Mouse (Mus musculus): ENCODE data around the gene Wdr54. TPM values are rescaled to one million over a fixed set of nuclear protein-coding genes. Genes with fewer than 3 reads are reported as not detected.

Wdr54 gene
- total RNA-seq (2022): 1 to 10 TPM in 3 of 4 experiments, under 1 TPM in 1; 0.87 to 2.3 (median 1.1) TPM

DNA sequence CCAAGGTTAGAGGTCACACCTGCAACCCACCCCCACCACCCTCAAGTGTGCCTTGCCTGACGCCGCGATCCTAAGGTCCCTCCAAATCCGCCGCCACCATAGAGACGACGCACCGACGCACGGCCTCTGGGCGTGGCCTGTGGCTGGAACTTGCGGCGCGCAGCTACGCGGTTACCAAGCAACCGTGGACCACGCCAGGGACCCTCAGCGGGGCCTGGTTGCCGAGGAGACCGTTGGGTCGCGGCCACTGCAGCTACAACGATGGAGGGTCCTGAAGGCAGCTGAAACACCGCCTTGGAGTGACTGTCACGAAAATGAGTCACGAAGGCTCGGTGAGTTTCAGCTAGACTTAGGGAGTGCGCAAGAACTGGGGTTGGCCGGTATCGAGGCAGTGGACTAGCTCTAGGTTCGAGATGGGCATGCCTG is at the start of gene Wdr54, which contains the start of gene 1700003E16Rik:
Gene Wdr54, minus strand, starts transcription at position 139 of the 426 bp plus-strand sequence.
Gene 1700003E16Rik, plus strand, starts transcription at position 146 of the 426 bp plus-strand sequence.
- DNase-seq (ENCODE audit: low spot score in 2 of 2): no peak

DNA sequence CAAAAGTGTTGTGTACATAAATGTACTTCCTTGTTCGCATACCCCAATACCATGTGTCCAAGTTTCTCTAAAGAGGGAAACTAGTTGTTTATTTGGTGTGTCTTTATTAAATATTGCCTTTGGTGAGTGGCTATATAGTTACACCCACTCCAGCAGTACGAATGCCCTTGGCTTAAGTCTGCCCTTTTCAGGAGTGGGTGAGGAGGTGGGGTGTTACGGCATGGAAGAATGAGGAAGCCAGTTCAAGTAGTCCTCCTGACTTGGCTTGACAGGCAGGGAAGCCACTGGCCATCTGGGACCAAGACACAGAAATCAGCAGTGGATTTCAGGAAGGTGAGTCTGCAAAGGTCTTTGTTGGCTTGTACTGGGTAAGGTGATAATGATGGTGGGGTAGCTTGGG is 49.7 kb upstream of the Wdr54 start:
- no peak for DNase-seq (ENCODE audit: low spot score in 2 of 2)

DNA sequence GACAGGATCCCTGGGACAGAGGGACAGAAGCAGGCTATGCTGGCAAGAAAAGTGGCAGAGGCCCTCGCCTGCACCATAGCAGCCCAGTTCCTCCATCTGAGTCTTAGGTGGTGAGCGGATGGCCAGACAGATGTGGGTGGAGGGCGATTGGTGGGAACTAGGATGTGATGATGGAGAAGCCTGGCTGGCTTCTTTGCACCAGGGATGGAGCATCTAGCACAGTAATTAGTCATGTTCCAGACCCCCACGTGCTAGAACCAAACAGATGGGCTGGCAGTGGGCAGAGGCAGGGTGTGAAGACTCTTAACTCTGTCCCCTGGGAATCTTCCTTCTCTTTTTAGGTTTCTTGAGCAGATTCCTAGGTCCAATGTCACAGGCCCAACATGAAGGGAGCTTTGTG is 47.1 kb upstream of the Wdr54 start:
- DNase-seq (ENCODE audit: low spot score in 2 of 2): no peak

DNA sequence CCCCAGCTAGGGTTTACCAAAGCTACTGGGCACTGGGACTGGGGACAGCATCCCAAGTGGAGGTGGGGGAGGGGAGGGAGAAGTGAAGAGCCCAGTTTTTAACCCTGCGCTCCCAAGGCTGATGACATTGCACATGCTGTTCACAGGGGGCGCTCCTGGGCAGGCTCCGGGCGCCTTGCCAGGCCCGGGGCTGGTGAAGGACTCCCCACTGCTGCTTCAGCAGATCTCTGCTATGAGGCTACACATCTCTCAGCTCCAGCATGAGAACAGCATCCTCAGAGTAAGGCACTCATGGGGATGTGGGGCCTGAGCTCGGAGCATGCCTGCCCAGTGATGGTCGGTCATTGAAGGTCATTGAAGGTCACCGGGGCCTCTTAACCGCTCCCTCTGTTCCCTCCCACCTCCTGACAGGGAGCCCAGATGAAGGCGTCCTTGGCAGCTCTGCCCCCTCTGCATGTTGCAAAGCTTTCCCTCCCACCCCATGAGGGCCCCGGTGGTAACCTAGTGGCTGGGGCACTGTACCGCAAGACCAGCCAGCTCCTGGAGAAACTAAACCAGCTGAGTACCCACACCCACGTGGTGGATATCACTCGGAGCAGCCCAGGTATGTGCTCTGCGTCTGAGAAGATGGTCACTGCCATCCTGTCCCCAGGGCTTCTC is 41.3 kb upstream of the Wdr54 start:
- DNase-seq (ENCODE audit: low spot score in 2 of 2): no peak

DNA sequence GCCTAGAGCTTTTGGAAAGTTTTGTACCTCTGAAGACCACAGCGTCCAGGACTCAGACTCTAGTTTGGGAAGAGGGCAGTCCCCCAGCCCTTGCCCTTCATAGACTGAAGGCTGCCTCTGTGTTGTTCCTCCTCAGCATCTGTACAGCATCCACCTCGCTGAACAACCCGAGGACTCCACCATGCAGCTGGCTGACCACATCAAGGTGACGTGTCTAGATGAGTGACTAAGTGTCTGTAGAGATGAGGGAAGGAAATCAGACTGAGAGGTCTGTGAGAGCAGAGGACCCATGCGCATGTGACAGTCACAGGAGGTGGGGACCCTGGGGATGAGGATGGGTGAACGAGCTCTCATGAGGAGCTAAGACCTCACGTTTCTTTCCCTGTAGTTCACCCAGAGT is 37.4 kb upstream of the Wdr54 start:
- no peak for DNase-seq (ENCODE audit: low spot score in 2 of 2)

DNA sequence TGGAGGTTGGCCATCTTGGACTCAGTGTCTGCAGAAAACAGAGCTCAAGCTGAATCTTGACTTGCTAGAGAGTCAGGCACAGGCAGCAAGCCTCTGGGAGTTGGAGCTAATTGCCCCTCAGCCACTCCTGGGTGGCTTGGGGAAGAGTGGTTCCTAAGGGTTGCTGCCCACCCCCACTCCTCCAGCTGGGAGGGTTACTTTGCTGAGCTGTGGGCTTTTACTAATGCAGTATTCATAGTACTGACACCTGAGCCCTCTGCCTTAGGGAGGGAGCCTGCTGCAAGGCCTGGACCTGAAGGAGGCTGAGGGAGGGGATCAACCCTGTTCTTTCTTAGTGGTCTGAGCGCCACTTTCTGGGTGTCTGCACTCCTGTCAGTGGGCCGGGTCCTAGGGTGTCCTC is 30.7 kb upstream of the Wdr54 start:
- DNase-seq (ENCODE audit: low spot score in 2 of 2): no peak

DNA sequence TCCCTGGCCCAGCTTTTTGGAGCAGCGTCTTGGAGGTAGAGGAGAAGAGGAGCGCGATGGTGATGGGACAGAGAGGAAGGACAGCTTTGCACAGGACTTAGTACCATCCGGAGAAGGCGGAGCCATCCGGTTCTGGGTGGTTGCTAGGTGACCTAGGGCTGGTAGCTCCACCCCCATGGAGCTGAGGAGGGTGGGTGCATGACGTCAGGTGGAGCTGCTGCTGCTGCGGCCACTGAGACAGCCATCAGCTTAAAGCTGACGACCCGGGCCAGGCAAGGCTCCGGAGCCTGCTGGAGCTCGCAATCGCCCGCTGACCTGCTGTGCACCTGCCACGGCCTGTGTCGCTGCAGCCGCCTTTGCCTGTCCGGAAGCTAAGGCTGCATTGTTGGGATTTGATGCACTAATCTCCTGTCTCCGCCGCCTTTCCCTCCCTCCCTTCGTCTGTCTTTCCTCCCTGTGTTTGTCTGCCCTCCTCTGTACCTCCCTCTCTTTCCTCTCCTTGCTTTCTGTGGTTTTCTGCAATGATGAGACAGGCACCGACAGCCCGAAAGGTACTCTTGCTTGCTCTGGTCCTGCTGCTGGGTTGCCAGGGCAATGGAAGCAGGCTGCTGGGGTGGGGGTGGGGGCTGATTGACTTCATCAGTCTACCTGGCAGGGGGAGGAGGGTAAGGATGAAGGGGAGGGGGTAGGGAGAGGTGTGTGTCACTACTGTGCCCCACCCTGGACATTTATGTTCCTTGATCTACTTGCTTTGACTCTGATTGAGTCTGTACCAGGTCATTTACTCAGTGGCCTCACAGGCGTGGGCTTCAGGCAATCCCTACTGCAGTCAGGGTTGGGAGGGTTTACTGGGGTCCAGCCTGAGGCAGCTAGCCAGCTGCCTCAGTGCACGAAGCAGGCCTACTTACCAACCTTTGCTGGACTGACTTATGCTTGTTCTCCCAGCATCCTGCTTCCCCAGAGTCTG is 30.0 kb upstream of the Wdr54 start:
- no peak for DNase-seq (ENCODE audit: low spot score in 2 of 2)

DNA sequence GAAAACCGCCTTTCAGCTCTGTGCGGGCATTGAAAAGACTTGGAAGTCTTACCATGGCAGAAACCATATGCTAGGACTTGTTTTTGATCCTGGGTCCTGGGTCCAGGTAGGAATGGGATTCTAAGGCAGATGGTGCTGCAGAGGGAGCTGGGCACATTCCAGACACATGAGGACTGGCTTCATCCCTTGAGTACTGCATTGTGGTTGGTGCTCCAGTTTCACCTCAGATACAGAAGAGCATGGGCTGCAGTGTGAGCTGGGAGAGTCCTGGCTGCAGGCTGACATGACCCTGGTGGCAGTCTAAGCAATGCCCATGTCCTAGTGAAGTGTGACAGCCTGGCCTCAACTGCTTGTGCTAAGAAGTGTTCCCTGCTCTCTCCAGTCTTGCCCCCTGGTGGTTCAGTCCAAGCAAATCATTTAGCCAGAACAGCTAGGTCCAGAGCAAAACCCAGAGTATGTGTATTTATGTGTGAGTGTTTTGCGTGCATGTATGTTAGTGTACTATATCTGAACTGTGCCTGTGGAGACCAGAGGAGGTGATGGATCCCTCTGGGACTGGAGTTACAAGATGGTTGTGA is 28.8 kb upstream of the Wdr54 start:
- no peak for DNase-seq (ENCODE audit: low spot score in 2 of 2)

DNA sequence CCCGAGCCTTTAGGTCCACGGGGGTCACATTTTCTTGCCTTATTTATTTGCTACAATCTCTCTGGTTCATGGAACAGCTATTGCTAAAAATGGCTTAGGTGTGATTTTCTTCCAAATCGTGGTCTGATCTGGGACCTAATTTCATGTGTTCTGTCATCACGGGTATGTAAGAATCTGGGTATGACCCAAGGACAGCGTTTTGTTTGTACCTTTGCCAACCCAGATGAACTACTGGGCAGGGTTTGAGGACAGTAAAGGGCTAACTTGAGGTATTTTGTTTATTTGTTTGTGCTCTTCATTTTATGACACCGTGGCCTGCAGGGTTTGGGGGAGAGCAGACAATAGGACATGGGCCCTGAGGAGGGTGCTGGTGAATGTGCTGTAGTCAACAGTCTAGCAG is 24.4 kb upstream of the Wdr54 start:
- DNase-seq (ENCODE audit: low spot score in 2 of 2): no peak

DNA sequence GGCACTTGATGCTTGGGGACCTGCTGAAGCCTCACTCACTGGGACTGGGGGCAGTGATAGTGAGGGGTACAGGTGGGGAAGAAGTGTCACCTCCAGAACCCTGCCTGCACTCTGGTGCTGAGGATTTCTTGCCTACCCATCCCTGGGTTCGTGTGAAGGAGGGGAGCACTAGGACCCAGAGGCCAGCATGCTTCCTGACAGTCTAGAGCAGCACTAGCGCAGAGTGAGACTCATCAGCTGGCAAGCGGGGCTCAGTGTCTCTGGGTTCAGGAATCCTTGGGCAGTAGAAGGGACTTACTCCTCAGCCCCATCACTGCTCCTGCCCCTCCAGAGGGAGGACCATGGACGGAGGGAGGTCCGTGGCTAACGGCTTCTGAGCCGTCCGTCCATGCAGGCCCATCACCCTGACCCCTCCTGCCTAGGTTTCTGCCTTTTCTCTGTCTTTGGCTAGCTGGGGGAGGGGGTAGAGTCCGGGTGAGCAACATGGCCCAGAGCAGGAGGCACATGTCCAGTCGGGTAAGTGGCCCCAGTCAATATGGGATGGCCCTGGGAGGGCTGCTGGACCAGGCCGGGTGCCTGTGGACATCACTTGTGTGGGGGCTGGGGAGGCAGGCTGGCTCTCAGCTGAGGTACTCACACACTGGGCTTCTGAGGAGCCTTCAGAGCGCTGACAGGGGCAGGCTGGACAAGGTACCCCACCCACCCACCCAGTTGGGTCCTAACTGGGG is 23.4 kb upstream of the Wdr54 start:
- no peak for DNase-seq (ENCODE audit: low spot score in 2 of 2)

DNA sequence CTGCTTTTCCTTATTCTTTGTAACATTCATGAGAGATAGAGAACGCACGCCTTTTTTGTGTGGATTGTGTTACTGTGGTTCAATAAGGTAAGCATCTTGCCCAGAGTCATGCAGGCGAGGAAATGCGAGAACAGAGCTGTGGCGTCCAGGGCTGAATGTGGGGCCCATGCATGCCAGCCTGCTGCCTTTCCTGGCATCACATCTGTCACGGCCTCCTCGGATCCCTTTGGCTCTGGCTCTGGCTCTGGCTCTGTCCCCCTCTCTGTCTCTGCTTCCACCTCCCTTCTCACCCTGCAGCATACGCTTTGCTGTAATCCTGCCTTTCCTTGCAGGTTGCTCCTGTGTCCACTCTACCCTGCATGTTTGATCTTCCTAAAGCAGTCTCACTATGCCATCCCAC is 19.8 kb upstream of the Wdr54 start:
- DNase-seq (ENCODE audit: low spot score in 2 of 2): peak; percentile 44 to 65

DNA sequence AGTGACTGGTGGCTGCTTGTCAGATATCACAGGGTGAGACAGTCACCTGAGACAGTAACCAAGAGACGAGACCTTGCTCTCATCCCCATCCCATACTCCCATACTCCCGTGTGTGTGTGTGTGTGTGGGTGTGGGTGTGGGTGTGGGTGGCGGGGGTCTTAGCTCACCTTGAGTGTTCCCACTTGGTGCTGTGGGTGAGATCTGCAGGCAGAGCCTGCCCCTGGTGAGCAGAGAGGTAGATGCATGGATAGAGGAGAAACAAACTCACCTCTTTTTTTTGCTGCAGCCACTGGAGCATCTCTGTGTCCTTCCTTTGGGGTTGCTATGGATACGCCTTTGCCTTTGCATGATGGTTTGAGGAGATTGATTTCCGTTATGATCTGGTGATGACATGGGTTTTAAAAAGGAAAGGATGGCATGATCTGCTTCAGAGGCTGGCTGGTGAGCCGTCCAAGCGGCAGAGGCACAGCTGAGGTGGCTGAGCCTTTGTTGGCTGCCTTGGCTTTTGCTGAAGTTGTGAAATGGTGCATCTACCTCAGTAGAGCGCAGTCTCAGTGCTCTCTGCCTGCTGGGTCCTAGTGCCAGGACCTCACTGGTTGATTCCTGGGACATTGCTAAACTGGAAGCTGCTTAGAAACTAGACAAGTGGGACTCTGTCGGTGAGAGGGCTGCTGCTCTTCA is 16.2 kb upstream of the Wdr54 start:
- DNase-seq (ENCODE audit: low spot score in 2 of 2): no peak

DNA sequence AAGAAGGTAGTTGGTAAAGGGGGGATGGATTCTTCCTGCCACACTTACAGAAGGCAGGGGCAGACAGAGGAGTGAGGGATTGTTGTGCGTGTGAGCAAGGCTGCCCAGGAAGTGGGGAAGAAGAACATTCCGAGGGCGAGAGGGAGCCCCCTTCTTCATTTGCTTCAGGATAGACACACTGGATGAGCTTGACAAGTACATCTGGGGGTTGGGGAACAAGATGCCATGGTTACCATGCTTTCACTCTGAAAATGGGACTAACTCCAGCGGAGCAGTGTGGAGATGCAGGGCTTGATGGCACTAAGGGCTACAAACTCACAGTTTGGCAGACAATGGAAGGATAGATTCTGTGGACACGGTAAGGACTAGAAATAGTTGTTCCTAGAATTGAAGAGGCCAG is 14.9 kb upstream of the Wdr54 start:
- DNase-seq (ENCODE audit: low spot score in 2 of 2): no peak

DNA sequence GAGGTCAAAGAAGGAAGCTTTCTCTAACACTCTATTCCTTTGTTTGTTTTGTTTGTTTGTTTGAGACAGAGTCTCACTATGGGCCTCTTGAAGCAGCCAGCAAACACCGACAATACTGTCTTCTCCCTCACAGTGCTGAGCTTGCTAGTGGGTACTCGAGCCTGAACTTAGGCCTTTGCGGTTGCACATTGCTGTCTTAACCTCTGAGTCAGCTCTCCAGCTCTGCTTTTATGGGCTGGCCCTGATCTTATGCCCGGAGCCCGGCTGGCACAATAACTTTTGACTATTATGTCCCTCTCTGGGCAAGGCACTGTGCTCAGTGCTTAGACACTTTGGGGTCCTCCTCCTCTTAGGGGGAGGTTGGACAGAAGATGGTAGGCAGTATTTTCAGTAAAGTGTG is 13.7 kb upstream of the Wdr54 start:
- DNase-seq (ENCODE audit: low spot score in 2 of 2): no peak

DNA sequence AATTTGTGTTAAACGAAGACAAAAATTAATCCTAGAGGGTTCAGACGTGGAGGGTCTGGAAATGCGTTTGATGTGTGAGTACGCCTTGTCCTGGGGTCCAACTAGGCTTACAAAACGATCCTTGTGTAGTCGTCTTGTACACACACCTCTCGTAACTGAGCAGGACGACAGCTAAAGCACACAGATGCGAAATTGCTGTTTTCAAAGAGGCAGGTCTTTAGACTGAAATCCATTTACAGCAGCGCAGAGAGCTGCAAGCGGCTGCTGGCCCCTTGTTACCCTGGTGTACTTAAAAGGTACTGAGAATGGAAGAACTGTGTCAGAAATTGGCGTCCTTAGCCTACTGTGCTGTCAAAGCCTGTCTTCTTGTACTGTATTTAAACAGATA is 10.0 kb upstream of the Wdr54 start:
- DNase-seq (ENCODE audit: low spot score in 2 of 2): no peak

DNA sequence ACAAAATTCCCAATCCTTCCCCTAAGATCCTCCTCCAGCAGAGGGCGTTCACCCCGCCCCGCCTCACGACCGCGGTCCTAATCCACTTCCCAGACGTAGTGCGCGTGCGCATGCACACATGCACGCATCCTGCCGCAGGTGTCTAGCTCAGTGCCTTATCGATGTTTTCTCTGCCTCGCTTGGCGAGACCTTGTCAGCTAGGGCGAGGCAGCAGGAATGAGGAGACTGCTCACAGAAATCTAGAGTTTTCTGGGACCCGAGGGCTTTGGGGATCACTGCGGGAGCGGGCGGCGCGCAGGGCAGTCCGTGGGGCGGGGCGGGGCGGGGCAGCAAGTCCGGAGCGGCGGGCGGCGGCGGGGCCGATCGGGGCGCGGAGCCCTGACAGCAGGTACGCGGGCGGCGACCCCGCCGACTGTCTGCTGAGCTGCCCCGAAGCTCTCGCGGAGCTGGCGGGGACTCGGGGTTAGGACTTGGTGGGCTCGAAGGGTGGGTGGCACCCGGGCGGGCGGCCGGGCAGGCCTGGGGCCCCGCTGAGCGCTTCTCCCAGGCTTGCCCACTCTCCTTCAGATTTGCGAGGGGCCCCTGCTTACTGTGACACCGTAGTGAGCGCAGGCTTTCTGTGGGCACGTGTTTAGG is 9.5 kb upstream of the Wdr54 start, which contains the start of gene Dctn1:
Gene Dctn1, plus strand, starts transcription at position 314 of the 636 bp plus-strand sequence.
- peak; percentile 89 to 93 for DNase-seq (ENCODE audit: low spot score in 2 of 2)

DNA sequence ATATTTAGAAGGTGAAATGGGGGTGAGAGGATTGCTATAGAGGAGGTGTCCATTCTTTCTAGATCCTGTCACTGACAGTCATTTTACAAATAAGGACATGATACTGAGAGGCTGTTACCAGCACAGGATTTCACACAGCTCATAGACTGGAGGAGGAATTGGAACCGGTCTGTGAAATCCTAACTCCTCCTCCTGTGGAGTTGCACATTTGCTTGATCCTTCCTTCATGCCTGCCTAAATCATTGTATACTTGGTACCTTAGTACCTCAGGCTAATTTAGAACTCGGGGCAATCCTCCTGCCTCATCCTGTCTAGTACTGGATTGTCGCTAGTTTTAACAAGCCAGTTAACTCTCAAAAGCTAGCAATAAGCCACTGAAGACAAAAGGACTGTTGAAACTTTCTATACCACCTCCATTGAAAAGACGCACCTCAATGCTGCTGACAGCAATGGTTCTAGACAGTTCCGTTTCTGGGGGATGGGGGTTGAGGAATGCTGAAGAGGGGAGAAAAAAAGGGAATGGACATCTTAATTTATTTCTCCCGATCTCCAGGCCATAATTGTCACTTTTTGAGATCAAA is 8.9 kb upstream of the Wdr54 start:
- no peak for DNase-seq (ENCODE audit: low spot score in 2 of 2)

DNA sequence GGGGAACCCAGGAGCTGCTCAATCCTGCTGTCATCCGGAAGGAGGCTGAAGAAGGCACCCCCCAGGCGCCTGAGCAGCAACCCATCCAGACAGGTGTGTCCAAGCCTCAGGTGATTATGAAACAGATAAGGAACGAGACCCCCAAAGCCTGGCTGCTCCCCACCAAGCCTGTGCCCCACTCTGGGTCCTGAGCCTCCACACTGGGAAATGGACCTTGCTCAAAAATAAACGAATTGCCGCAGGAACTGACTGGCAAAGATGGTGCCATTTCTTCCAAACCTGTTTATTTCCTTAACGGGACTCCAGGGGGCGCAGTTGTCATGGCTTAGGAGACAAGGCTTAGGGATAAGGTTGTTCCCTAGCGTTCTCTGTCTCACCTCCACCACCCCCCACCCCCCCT is 6.5 kb upstream of the Wdr54 start:
- peak in 1 of 2 experiments; percentile 37 for DNase-seq (ENCODE audit: low spot score in 2 of 2)

DNA sequence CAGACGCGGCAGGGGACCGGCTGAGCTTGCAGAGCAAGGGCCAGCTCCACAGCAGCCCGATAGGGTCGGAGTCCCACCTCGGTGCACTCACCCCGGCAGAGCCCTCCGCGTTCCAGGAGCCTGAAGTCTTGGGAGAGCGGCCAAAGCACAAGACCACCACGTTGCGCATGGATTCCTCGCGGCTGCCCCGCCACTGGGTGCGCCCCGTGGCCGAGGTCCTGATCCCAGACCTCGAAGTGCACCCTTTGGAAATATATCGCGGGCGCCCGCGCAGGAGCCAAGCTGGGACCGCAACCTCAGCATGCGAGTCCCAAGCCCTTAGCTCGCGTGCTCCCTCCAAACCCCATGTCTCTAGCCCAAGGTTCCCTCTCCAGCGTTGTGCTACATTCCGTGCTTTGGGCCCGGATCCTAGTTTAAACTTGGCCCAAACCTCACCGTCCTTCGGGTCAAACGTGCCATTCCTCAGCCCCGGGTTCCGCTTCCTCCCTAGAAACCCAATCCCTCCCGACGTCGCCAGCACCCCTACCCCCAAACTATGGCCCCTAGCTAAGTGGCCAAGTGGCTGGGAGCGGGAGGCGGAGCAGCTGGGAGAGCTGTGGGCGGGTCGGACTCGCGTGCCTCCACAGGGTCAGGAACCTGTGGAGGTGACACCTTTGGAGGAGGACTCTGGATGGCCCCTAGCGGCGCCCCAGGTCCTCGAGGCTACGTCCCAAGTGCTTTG is 5.9 kb upstream of the Wdr54 start:
- no peak for DNase-seq (ENCODE audit: low spot score in 2 of 2)

Data from gastrocnemius, adult 8-10 months (tissue).